Mouse (Mus musculus) large intestine, adult 2 months (tissue): ENCODE results near the gene Gatb. TPM values are rescaled to one million over a fixed set of nuclear protein-coding genes. Genes with fewer than 3 reads are reported as not detected.

Experiments used
- DNase-seq: peaks from one replicate; pipeline ENCODE4 v3.0.0-alpha.2; 2012; ENCODE audit warnings: low read depth, low spot score
- WGBS: fragments of 180-500 bp; shearing (Covaris S2); methylation state at CpG from one replicate; pipeline ENCODE4 v1.1.7; 2018; 5-methylcytosine and 5-hydroxymethylcytosine counted together
- polyA plus RNA-seq: library from polyadenylated mRNA; depleted of rRNA; stranded (reverse); fragments of >200 nt; gene quantifications from 2 replicates; pipeline ENCODE4 v1.2.3, GENCODE M21; 2012

The Gatb gene
- polyA plus RNA-seq, 1 experiment = 6.1 TPM

- 83% methylated on average over 3 of the region's 3 CpGs for WGBS
- DNase-seq = no peak
Measured at GRCm38 (mm10) chr3:85644814-85645213, 70.9 kb downstream of the Gatb start.

- DNase-seq = no peak
Measured at GRCm38 (mm10) chr3:85645517-85646004, 71.6 kb downstream of the Gatb start.

GRCm38 (mm10) chr3:85649176-85649575, 75.3 kb downstream of the Gatb start:
- DNase-seq = no peak
- 94% methylated on average over 4 of the region's 4 CpGs for WGBS

More at GRCm38 (mm10) chr3:85645517-85646004, 71.6 kb downstream of the Gatb start:
- WGBS = 75% methylated on average over 7 of the region's 7 CpGs

GRCm38 (mm10) chr3:85652727-85653665, 79.1 kb downstream of the Gatb start:
- no peak for DNase-seq
- 83% methylated on average over 4 of the region's 4 CpGs for WGBS

GRCm38 (mm10) chr3:85655538-85655937, 81.6 kb downstream of the Gatb start:
- 93% methylated on average over 3 of the region's 3 CpGs for WGBS
- no peak for DNase-seq

GRCm38 (mm10) chr3:85659681-85660080, 85.8 kb downstream of the Gatb start:
- WGBS = 79% methylated on average over 7 of the region's 7 CpGs
- no peak for DNase-seq

GRCm38 (mm10) chr3:85661926-85662813, 88.3 kb downstream of the Gatb start:
- no peak for DNase-seq
- WGBS = 70% methylated on average over 10 of the region's 10 CpGs

- 77% methylated on average over 5 of the region's 5 CpGs for WGBS
- no peak for DNase-seq
Measured at GRCm38 (mm10) chr3:85663826-85664225, 89.9 kb downstream of the Gatb start.

GRCm38 (mm10) chr3:85664591-85665171, 90.8 kb downstream of the Gatb start:
- no peak for DNase-seq
- WGBS = 91% methylated on average over 10 of the region's 10 CpGs

GRCm38 (mm10) chr3:85666166-85666565, 92.2 kb downstream of the Gatb start:
- 55% methylated on average over 3 of the region's 3 CpGs for WGBS
- no peak for DNase-seq

GRCm38 (mm10) chr3:85666736-85667135, 92.8 kb downstream of the Gatb start:
- 64% methylated on average over 12 of the region's 12 CpGs for WGBS
- DNase-seq = no peak

GRCm38 (mm10) chr3:85667683-85668082, 93.8 kb downstream of the Gatb start:
- 92% methylated on average over 6 of the region's 6 CpGs for WGBS
- no peak for DNase-seq

- 86% methylated on average over 6 of the region's 6 CpGs for WGBS
- DNase-seq = no peak
Measured at GRCm38 (mm10) chr3:85669844-85670243, 95.9 kb downstream of the Gatb start.

- WGBS = 81% methylated on average over 8 of the region's 8 CpGs
- DNase-seq = no peak
Measured at GRCm38 (mm10) chr3:85677133-85677532, 103.2 kb downstream of the Gatb start.

- WGBS = 52% methylated on average over 3 of the region's 3 CpGs
- no peak for DNase-seq
Measured at GRCm38 (mm10) chr3:85677952-85678351, 104.0 kb downstream of the Gatb start.

GRCm38 (mm10) chr3:85679312-85679933, 105.5 kb downstream of the Gatb start:
- no peak for DNase-seq
- WGBS = 79% methylated on average over 8 of the region's 8 CpGs

GRCm38 (mm10) chr3:85679960-85680359, 106.0 kb downstream of the Gatb start:
- 88% methylated on average over 5 of the region's 5 CpGs for WGBS

GRCm38 (mm10) chr3:85681136-85681535, 107.2 kb downstream of the Gatb start:
- WGBS = 83% methylated on average over 7 of the region's 7 CpGs
- DNase-seq = no peak

More at GRCm38 (mm10) chr3:85679960-85680359, 106.0 kb downstream of the Gatb start:
- no peak for DNase-seq

GRCm38 (mm10) chr3:85683618-85684017, 109.7 kb downstream of the Gatb start:
- 82% methylated on average over 5 of the region's 5 CpGs for WGBS

More at GRCm38 (mm10) chr3:85683618-85684017, 109.7 kb downstream of the Gatb start:
- no peak for DNase-seq
